Mouse (Mus musculus): ENCODE measurements around the gene Meaf6.

DNA sequence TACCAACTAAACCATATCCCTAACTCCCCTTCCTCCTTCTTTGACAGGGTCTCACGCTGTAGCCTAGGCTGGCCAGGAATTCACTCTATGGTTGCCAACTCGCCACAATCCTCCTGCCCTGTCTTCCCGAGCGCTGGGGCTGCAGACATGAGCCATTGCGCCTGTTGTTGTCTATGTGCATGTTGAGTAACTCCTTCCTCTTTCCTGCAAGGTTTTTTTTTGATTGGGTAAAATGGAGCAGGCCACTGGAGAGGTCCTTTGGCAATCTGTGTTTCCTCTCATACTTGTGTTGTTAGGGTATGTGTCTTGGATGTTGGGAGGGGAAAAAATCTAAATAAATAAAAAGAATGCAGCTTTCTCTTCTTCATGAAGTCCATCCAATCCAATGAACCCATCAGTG, 59.3 kb downstream of the Meaf6 start:
- TF ChIP-seq EP300 (IDR thresholded peaks at IDR 0.05) (no peak), CTCF (IDR thresholded peaks at IDR 0.05) (no peak)
